Mouse (Mus musculus) cerebellum, adult 11-12 months (tissue): Measurements from ENCODE around the gene Sirt2.

Experiments used
- DNase-seq: peaks from one replicate; pipeline ENCODE4 v3.0.0; 2022

Gene Sirt2

GRCm38 (mm10) chr7:28767462-28767965, 979 bp downstream of the Sirt2 start, which contains the start of gene Nfkbib:
TSS of gene Nfkbib (minus strand) at chr7:28767512.
- DNase-seq = peak; percentile 62

GRCm38 (mm10) chr7:28769414-28769958, 3.0 kb downstream of the Sirt2 start:
- peak; percentile 17 for DNase-seq

- DNase-seq = no peak
Measured at GRCm38 (mm10) chr7:28770309-28770708, 3.8 kb downstream of the Sirt2 start.

GRCm38 (mm10) chr7:28771867-28772266, 5.3 kb downstream of the Sirt2 start:
- peak; percentile 38 for DNase-seq

GRCm38 (mm10) chr7:28773163-28773562, 6.6 kb downstream of the Sirt2 start:
- DNase-seq = peak; percentile 44

GRCm38 (mm10) chr7:28774164-28774563, 7.6 kb downstream of the Sirt2 start:
- DNase-seq = peak; percentile 26

- peak; percentile 15 for DNase-seq
Measured at GRCm38 (mm10) chr7:28775129-28775528, 8.6 kb downstream of the Sirt2 start.

- no peak for DNase-seq
Measured at GRCm38 (mm10) chr7:28778825-28779224, 12.3 kb downstream of the Sirt2 start.

- DNase-seq = peak; percentile 86
Measured at GRCm38 (mm10) chr7:28780067-28780658, 13.6 kb downstream of the Sirt2 start.

- no peak for DNase-seq
Measured at GRCm38 (mm10) chr7:28780857-28781256, 14.3 kb downstream of the Sirt2 start.

GRCm38 (mm10) chr7:28781261-28781663, 14.7 kb downstream of the Sirt2 start:
- no peak for DNase-seq

GRCm38 (mm10) chr7:28785161-28785560, 18.6 kb downstream of the Sirt2 start:
- DNase-seq = no peak

GRCm38 (mm10) chr7:28787884-28788283, 21.3 kb downstream of the Sirt2 start:
- no peak for DNase-seq

- DNase-seq = no peak
Measured at GRCm38 (mm10) chr7:28788307-28789195, 22.0 kb downstream of the Sirt2 start, which contains the start of gene Rinl. TSS of gene Rinl (plus strand) at chr7:28788969.

GRCm38 (mm10) chr7:28789235-28789634, 22.7 kb downstream of the Sirt2 start:
- DNase-seq = no peak

GRCm38 (mm10) chr7:28790066-28790806, 23.7 kb downstream of the Sirt2 start:
- no peak for DNase-seq

- no peak for DNase-seq
Measured at GRCm38 (mm10) chr7:28791706-28792105, 25.2 kb downstream of the Sirt2 start.

- DNase-seq = no peak
Measured at GRCm38 (mm10) chr7:28792391-28793185, 26.1 kb downstream of the Sirt2 start.

GRCm38 (mm10) chr7:28793834-28794233, 27.3 kb downstream of the Sirt2 start:
- DNase-seq = no peak

- DNase-seq = no peak
Measured at GRCm38 (mm10) chr7:28794496-28794895, 28.0 kb downstream of the Sirt2 start.

- no peak for DNase-seq
Measured at GRCm38 (mm10) chr7:28795832-28796231, 29.3 kb downstream of the Sirt2 start.

- DNase-seq = peak; percentile 86
Measured at GRCm38 (mm10) chr7:28796562-28796975, 30.0 kb downstream of the Sirt2 start.
